Mouse (Mus musculus) ES-E14 (cell line): ENCODE measurements at regions not wholly inside any gene's neighbourhood (a gene's known extent, or its start where the extent isn't known, plus 50 kb on each side); places are given as distances from the start of the nearest gene placed in this dataset.

Experiments used
- DNase-seq: peaks from one replicate; pipeline ENCODE4 v3.0.0-alpha.2; 2013; ENCODE audit warnings: low read depth, low spot score
- H3K27ac ChIP-seq: 2 replicates; pipeline ENCODE4 v1.5.1; 2012; ENCODE audit warnings: low read depth, mild to moderate bottlenecking, low read length, moderate library complexity, mixed read lengths; ENCODE audit not compliant: poor library complexity, insufficient read depth, severe bottlenecking
- H3K36me3 ChIP-seq: 2 replicates; pipeline ENCODE4 v1.6.1; 2012; ENCODE audit warnings: mild to moderate bottlenecking, low read length, moderate library complexity, mixed read lengths; ENCODE audit not compliant: control insufficient read depth, poor library complexity, insufficient read depth, severe bottlenecking
- H3K4me1 ChIP-seq, 2 experiments: fragments of 150-350 bp in 1 of 2; sonication (generic) in 1 of 2; 2 replicates each; pipeline ENCODE4 v1.6.1; 2012; ENCODE audit warnings: low read length in 2 of 2, mild to moderate bottlenecking in 1 of 2, mixed read lengths in 1 of 2; ENCODE audit not compliant: control insufficient read depth in 2 of 2, insufficient read depth in 2 of 2, poor library complexity in 1 of 2
- H3K4me3 ChIP-seq, 2 experiments: fragments of 150-350 bp in 1 of 2; sonication (generic) in 1 of 2; 2 replicates each; pipeline ENCODE4 v1.5.1; 2012; ENCODE audit warnings: low read length in 2 of 2, low read depth in 1 of 2, mild to moderate bottlenecking in 1 of 2, mixed read lengths in 1 of 2; ENCODE audit not compliant: insufficient read depth in 1 of 2, poor library complexity in 1 of 2, severe bottlenecking in 1 of 2
- H3K9ac ChIP-seq: 2 replicates; pipeline ENCODE4 v1.6.1; 2012; ENCODE audit warnings: low read depth, mild to moderate bottlenecking, low read length, mixed read lengths; ENCODE audit not compliant: poor library complexity, insufficient read depth, severe bottlenecking
- H3K9me3 ChIP-seq: fragments of 150-350 bp; sonication (generic); 2 replicates; pipeline ENCODE4 v1.6.1; 2012; ENCODE audit warnings: low read depth, mild to moderate bottlenecking, low read length; ENCODE audit not compliant: control insufficient read depth, insufficient read depth
- CHD2 ChIP-seq: IDR thresholded peaks from 2 replicates; pipeline ENCODE4 v1.6.1; 2014; ENCODE audit warnings: mild to moderate bottlenecking, low read depth, low read length, inconsistent platforms
- HCFC1 ChIP-seq: IDR thresholded peaks from 2 replicates; pipeline ENCODE4 v1.6.1; 2012; ENCODE audit warnings: low read length, inconsistent platforms, borderline replicate concordance; ENCODE audit not compliant: insufficient read depth
- MAFK ChIP-seq: IDR thresholded peaks from 2 replicates; pipeline ENCODE4 v1.6.1; 2014; ENCODE audit warnings: mild to moderate bottlenecking, low read depth, low read length, inconsistent platforms; ENCODE audit not compliant: insufficient read depth
- ZC3H11A ChIP-seq: IDR thresholded peaks from 2 replicates; pipeline ENCODE4 v1.6.1; 2012; ENCODE audit warnings: low read depth, mild to moderate bottlenecking, inconsistent platforms, low read length, borderline replicate concordance
- ZNF384 ChIP-seq: IDR thresholded peaks from 2 replicates; pipeline ENCODE4 v1.6.1; 2012; ENCODE audit warnings: low read depth, low read length, inconsistent platforms
- in situ Hi-C, 2 experiments: fragments of 600-800 bp; cut with MboI; formaldehyde crosslinking; loops; one replicate each; pipeline ENCODE4 v1.15.1; 2025; ENCODE audit warnings: low sequenced_read_pairs in 2 of 2, inconsistent platforms in 1 of 2; ENCODE audit not compliant: unreplicated experiment in 2 of 2

DNA sequence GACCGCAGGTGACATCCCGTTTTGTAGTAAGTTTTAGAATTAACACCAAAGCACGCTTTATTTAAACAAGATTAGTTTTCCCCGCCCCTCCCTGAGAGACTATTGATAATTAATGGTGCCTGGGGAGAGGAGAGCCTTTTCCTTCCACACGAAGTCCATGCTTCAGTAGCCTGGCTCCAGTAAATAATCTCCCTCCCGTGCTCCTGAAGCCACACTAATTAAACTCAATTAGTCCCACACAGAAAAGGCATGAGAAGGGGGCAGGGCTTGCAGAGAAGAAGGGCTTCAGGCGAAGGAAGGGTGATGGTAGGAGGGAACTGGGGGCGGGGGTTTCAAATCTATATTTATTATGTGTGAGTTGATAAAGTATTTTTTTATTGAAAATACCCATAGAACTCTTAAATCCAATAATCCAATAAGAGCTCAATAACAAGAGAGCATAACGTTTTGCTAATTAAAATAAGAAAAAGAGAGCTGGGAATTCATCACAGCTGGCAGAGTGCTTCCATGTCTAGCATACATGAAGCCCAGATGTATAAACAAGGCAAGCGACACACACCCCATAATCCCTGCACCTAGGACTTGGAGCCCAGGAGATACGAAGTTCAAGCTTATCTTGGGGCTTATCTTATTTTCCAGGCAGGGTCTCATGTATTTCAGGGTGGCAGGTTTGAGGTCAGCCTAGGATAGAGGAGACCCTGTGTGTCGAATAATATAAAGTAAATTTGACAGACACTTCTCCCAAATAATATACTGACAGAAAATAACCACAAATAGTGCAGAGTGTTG lies 684.7 kb downstream of the Hs3st4 start:
- H3K27ac ChIP-seq = no peak overlapping the region
- TF ChIP-seq CHD2 = no peak
- TF ChIP-seq ZNF384 = no peak
- TF ChIP-seq MAFK = no peak
- TF ChIP-seq ZC3H11A = no peak
- no peak for TF ChIP-seq HCFC1
- no peak overlapping the region for H3K4me3 ChIP-seq
- no peak for DNase-seq
- no peaks in the 10 kb centered on the region for H3K9me3 ChIP-seq
- in situ Hi-C loops = no loop called here
- no peaks in the 10 kb centered on the region for H3K36me3 ChIP-seq
- no peak overlapping the region for H3K9ac ChIP-seq
- H3K4me1 ChIP-seq = no peaks in the 10 kb centered on the region

DNA sequence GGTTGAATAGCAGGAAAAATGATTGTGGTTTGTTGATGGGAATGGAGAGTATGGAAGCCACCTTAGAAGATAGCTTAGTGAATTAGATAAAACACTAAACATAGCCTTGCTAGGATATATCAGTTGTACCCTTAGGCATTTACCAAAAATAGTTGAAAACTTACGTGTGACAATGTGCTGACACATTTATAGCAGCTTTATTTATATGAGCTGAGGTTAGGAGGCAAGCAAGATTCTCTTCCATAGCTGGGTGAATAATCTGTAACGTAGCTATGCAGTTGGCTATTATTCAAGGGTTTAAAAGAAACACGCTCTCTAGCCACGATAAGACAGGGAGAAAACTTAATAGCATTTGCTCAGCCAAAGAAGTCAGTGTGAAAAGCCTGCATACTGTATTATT lies 685.4 kb downstream of the Hs3st4 start:
- in situ Hi-C loops = no loop called here
- Histone ChIP-seq H3K27ac (no peak overlapping the region), H3K4me3 (no peak overlapping the region), H3K36me3 (no peaks in the 10 kb centered on the region), H3K9ac (no peak overlapping the region), H3K4me1 (no peaks in the 10 kb centered on the region), H3K9me3 (no peaks in the 10 kb centered on the region)
- DNase-seq = no peak
- TF ChIP-seq MAFK = no peak
- TF ChIP-seq CHD2 = no peak
- no peak for TF ChIP-seq HCFC1
- no peak for TF ChIP-seq ZNF384
- no peak for TF ChIP-seq ZC3H11A

DNA sequence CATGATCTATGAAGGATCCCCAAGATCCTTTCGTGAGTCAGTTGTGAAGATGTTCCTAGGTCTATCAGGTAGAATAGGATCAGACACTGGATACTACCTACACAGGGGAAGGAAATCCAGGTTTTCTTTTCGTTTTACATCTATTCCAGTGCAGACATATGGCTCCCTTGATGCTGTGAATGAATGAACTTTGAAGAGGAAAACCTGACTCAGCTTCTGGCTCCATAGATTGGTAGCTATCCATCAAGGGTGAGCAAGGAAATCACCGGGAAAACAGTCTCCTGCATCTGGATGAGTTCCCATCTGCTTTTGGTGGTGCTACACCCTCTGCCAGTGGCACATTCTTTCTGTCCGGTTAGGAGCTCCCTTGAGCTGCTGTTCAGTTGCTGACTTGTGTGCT lies 687.8 kb downstream of the Hs3st4 start:
- Histone ChIP-seq H3K4me1 (no peaks in the 10 kb centered on the region), H3K36me3 (no peaks in the 10 kb centered on the region), H3K4me3 (no peak overlapping the region), H3K9me3 (no peaks in the 10 kb centered on the region), H3K9ac (no peak overlapping the region), H3K27ac (no peak overlapping the region)
- TF ChIP-seq ZC3H11A = no peak
- no peak for TF ChIP-seq MAFK
- TF ChIP-seq CHD2 = no peak
- TF ChIP-seq ZNF384 = no peak
- TF ChIP-seq HCFC1 = no peak
- in situ Hi-C loops = no loop called here
- DNase-seq = no peak

DNA sequence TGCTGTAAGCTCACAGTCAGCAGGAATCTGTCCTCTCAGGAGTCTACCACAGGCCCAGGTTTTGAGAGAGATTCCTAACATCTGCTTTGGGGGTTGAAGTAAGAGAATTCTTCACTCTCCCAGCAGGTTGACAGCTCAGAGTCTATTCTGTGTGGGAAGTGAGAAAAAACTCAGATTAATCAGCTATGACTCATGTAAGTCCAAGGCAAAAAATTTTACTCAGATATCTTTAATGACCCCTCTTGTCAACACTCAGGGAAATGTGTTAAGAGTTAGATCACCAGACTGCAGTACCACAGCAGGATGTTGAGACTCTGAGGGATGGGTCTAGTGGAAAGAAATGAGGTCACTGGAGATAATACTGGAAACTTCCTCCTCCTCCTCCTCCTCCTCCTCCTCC lies 688.4 kb downstream of the Hs3st4 start:
- Histone ChIP-seq H3K9me3 (no peaks in the 10 kb centered on the region), H3K27ac (no peak overlapping the region), H3K4me3 (no peak overlapping the region), H3K9ac (no peak overlapping the region), H3K4me1 (no peaks in the 10 kb centered on the region), H3K36me3 (no peaks in the 10 kb centered on the region)
- in situ Hi-C loops = no loop called here
- no peak for DNase-seq
- TF ChIP-seq MAFK (no peak), HCFC1 (no peak), ZC3H11A (no peak), ZNF384 (no peak), CHD2 (no peak)
